ENCODE assay signal across 7 mouse cellular contexts in genomic region chr5:114593949-114594348, GRCm38 (mm10). TPM values are rescaled to one million over a fixed set of nuclear protein-coding genes. Genes with fewer than 3 reads are reported as not detected.
A peak's percentile ranks its signal among the peaks of the same experiment; 100 is the strongest.
DNase-seq lines count a peak whose midpoint lies in the region; ATAC-seq and TF ChIP-seq lines count a peak whose summit lies in the region.

No protein-coding gene starts in this region.

- H3K9ac ChIP-seq in lung, embryonic 15.5 days: no peak overlapping the region
- no peak overlapping the region for H3K9ac ChIP-seq in forebrain, postnatal 0 days
- H3K9ac ChIP-seq in kidney, embryonic 14.5 days (ENCODE audit: low read depth, low read length): no peak overlapping the region
- H3K9ac ChIP-seq in midbrain, embryonic 16.5 days (ENCODE audit: low read depth, low read length): 0 out of 2 replicates have a peak overlapping the region, but pooled peaks have one; percentile 10

- no peak for ATAC-seq in lung, embryonic 15.5 days (ENCODE audit: borderline replicate concordance, extremely low read depth, low FRiP score, low TSS enrichment)
- ATAC-seq in forebrain, postnatal 0 days: no peak
- no peak for ATAC-seq in kidney, embryonic 14.5 days (ENCODE audit: low FRiP score, low TSS enrichment)
- no peak for ATAC-seq in midbrain, embryonic 16.5 days

- peaks cover 88% of the 10 kb centered on the region for H3K4me1 ChIP-seq in lung, embryonic 15.5 days
- H3K4me1 ChIP-seq in forebrain, postnatal 0 days (ENCODE audit: insufficient read depth): peaks cover 8% of the 10 kb centered on the region
- peaks cover 90% of the 10 kb centered on the region for H3K4me1 ChIP-seq in kidney, embryonic 14.5 days (ENCODE audit: control insufficient read depth, insufficient read depth, low read length)
- peaks cover 66% of the 10 kb centered on the region for H3K4me1 ChIP-seq in midbrain, embryonic 16.5 days (ENCODE audit: control insufficient read depth, insufficient read depth, low read length)

- H3K4me3 ChIP-seq in lung, embryonic 15.5 days: no peak overlapping the region
- H3K4me3 ChIP-seq in forebrain, postnatal 0 days (ENCODE audit: low read depth, low read length): no peak overlapping the region
- H3K4me3 ChIP-seq in kidney, embryonic 14.5 days (ENCODE audit: low read length): no peak overlapping the region
- no peak overlapping the region for H3K4me3 ChIP-seq in midbrain, embryonic 16.5 days (ENCODE audit: low read depth, low read length)

- peak overlapping the region; percentile 96 for H3K27ac ChIP-seq in lung, embryonic 15.5 days
- peak overlapping the region; percentile 50; the same call in 1 of the 2 replicates for H3K27ac ChIP-seq in forebrain, postnatal 0 days (ENCODE audit: low read depth, low read length)
- peak overlapping the region; percentile 90 for H3K27ac ChIP-seq in kidney, embryonic 14.5 days (ENCODE audit: low read depth, low read length)
- peak overlapping the region; percentile 52; the same call in 1 of the 2 replicates for H3K27ac ChIP-seq in midbrain, embryonic 16.5 days (ENCODE audit: low read length)

- 50% methylated on average over 5 of the region's 5 CpGs for WGBS in lung, embryonic 15.5 days
- 83% methylated on average over 5 of the region's 5 CpGs for whole genome bisulfite sequencing in forebrain, postnatal 0 days
- WGBS in kidney, embryonic 14.5 days: 76% methylated on average over 5 of the region's 5 CpGs
- 84% methylated on average over 5 of the region's 5 CpGs for whole genome bisulfite sequencing in midbrain, embryonic 16.5 days

- no peaks in the 10 kb centered on the region for H3K36me3 ChIP-seq in lung, embryonic 15.5 days
- no peaks in the 10 kb centered on the region for H3K36me3 ChIP-seq in forebrain, postnatal 0 days (ENCODE audit: insufficient read depth)
- no peaks in the 10 kb centered on the region for H3K36me3 ChIP-seq in kidney, embryonic 14.5 days (ENCODE audit: control insufficient read depth, insufficient read depth, low read length)
- no peaks in the 10 kb centered on the region for H3K36me3 ChIP-seq in midbrain, embryonic 16.5 days (ENCODE audit: control insufficient read depth, insufficient read depth, low read length)

- DNase-seq in lung, postnatal 25 days (ENCODE audit: low spot score): no peak
- no peak for DNase-seq in forebrain, postnatal 0 days
- DNase-seq in adipocyte (ENCODE audit: low spot score): no peak
- DNase-seq in ovary, adult 18-20 months (ENCODE audit: low spot score): no peak

- H3K27me3 ChIP-seq in lung, embryonic 15.5 days: no peaks in the 10 kb centered on the region
- peaks cover 5% of the 10 kb centered on the region; the same call in 1 of the 2 replicates for H3K27me3 ChIP-seq in forebrain, postnatal 0 days (ENCODE audit: insufficient read depth, low read length)
- no peaks in the 10 kb centered on the region for H3K27me3 ChIP-seq in kidney, embryonic 14.5 days (ENCODE audit: control insufficient read depth, insufficient read depth, low read length)
- no peaks in the 10 kb centered on the region for H3K27me3 ChIP-seq in midbrain, embryonic 16.5 days (ENCODE audit: control insufficient read depth, insufficient read depth, low read depth, low read length)

- H3K4me2 ChIP-seq in lung, embryonic 15.5 days: peak overlapping the region; percentile 41
- no peak overlapping the region for H3K4me2 ChIP-seq in forebrain, postnatal 0 days (ENCODE audit: low read depth)
- H3K4me2 ChIP-seq in kidney, embryonic 14.5 days (replicated peaks; ENCODE audit: low read depth, low read length): no peak overlapping the region
- H3K4me2 ChIP-seq in midbrain, embryonic 16.5 days (ENCODE audit: low read length): no peak overlapping the region

- no peak for TF ChIP-seq CTCF in forebrain, postnatal 0 days (IDR thresholded peaks at IDR 0.05; ENCODE audit: low read depth)

- no peaks in the 10 kb centered on the region for H3K9me3 ChIP-seq in lung, embryonic 15.5 days
- H3K9me3 ChIP-seq in forebrain, postnatal 0 days (ENCODE audit: low read length): no peaks in the 10 kb centered on the region
- no peaks in the 10 kb centered on the region for H3K9me3 ChIP-seq in kidney, embryonic 14.5 days (ENCODE audit: control insufficient read depth, low read length)
- no peaks in the 10 kb centered on the region for H3K9me3 ChIP-seq in midbrain, embryonic 16.5 days (replicated peaks; ENCODE audit: control insufficient read depth, low read length, poor library complexity, severe bottlenecking)

RNA-seq across cellular contexts. Expression of gene Fam222a, which starts 26.1 kb away (rescaled TPM):
- polyA plus RNA-seq in lung, embryonic 15.5 days (2015; fragmentation: Nextera tagmentation; extraction: Ambion mirVana): 2.1 TPM in 2 replicates
- total RNA-seq in forebrain, postnatal 0 days (2014; rRNA removed): 6.2 and 8.2 TPM in 2 replicates
- polyA plus RNA-seq in forebrain, postnatal 0 days (2015; fragmentation: Nextera tagmentation; extraction: Ambion mirVana): 2.9 and 3.4 TPM in 2 replicates
- polyA plus RNA-seq in kidney, embryonic 14.5 days (2014; fragmentation: Nextera tagmentation; extraction: Ambion mirVana): 5.6 and 5.8 TPM in 2 replicates
- 5.3 and 6.0 TPM in 2 replicates for polyA plus RNA-seq in midbrain, embryonic 16.5 days (2015; fragmentation: Nextera tagmentation; extraction: Ambion mirVana)
